Mouse (Mus musculus): ENCODE measurements around the gene Prpf18.
"Not testable (repeated sequence)": the region's sequence is repeated elsewhere in the genome, so short reads cannot be mapped to it uniquely, and the experiment has no call there.

Gene Prpf18

DNA sequence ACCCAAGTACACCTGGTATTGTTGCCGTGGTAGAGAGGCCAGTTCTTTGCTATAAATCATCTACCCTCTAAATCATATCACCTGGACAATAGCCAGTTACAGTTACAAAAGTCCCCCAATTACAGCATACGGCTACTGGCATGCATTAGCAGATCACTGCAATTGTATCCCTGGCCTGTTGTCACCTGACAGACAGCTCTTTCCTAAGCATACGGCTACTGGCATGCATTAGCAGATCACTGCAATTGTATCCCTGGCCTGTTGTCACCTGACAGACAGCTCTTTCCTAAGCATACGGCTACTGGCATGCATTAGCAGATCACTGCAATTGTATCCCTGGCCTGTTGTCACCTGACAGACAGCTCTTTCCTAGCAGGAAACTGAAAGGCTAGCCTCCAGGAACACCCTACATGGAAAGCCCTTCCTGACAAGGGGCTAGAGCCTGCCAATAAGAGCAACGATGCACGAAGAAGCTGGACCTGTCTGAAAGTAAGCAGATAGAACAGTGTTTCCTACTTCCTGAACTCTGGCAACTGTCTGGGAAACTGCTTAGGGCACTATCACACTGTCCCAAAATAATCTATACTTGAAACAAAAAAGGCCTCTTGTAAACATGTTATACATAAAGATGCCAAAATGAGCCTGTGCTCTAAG lies 37.5 kb downstream of the Prpf18 start:
- not testable (repeated sequence) for DNase-seq (ENCODE audit: low spot score in 2 of 2)

DNA sequence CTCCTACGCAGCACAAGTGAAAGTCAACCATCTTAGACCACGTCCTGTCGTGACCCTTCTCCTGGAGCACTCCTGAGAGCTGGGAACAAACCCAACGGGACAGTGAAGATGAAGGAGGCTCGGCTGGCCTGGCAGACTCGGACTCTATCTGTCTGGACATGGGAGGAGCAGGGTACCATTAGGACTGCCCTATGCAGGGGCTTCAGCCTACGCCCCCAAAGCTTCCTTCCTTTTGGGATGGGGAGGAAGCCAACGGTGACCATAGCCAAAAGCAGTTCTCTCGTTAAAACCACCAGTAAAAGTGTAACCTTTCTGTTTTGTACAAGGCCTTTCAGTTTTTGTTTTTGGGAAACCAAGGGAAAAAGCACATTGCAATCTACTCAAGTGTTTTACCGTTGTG lies 40.2 kb downstream of the Prpf18 start:
- no peak for DNase-seq (ENCODE audit: low spot score in 2 of 2)

GRCm38 (mm10) chr2:4611295-4611694 lies 40.6 kb downstream of the Prpf18 start:
- DNase-seq (ENCODE audit: low spot score in 2 of 2) = no peak

DNA sequence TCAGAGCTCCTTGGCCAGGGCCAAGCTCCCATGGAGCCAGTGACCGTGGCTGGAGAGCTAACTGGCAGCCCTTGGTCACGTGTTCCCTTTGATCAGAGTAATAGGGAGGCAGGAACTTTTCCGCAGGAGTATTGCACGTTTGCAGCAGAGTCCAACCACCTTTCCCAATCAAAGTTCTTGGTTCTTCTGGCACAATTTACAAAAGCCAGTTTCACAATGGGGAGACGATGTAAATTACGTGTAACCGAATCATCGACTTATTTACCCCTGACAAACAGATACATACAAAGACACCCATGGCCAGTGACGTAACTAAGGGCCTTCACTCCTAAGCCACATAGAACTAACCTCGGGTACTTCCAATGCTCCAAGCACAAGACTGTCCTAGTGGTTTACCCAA lies 42.5 kb downstream of the Prpf18 start:
- DNase-seq (ENCODE audit: low spot score in 2 of 2) = no peak

DNA sequence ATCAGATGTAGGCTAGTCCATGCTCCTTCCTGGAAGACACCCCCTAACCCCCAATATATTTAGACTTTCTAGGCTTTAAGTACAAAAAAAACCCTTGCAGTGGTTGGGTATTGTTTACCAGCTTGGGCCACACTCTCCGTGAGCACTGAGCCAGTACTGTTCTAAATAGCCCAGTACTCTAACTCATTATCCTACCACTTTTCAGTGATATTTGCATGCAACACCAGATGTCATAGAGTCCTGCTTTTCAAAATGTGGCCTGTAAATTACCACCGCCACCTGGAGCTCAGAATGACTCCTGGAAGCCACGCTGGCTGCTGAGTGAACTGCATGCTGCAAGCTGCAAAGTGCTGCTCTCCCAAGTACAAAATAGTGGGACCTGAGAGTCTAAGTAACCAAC lies 43.7 kb downstream of the Prpf18 start:
- DNase-seq (ENCODE audit: low spot score in 2 of 2) = no peak

DNA sequence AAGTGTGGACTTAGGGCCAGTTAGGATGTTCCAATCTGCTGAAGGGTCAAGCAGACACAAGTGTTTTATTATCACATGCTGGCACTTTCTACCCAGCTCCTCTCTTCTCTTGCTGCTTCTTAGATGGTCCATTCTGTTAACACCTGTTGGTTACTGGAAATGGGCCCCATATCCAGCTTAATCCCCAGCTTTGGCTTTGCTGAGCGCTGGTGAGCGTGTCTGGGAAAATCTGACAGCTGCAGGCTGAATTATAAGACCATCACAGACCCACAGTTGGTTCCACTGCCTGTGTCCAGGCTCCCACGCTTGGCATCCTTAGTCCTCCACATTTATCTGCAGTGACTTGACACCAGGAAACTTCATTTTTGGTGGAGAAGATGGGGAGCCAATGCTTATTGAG lies 45.4 kb downstream of the Prpf18 start:
- DNase-seq (ENCODE audit: low spot score in 2 of 2) = no peak

DNA sequence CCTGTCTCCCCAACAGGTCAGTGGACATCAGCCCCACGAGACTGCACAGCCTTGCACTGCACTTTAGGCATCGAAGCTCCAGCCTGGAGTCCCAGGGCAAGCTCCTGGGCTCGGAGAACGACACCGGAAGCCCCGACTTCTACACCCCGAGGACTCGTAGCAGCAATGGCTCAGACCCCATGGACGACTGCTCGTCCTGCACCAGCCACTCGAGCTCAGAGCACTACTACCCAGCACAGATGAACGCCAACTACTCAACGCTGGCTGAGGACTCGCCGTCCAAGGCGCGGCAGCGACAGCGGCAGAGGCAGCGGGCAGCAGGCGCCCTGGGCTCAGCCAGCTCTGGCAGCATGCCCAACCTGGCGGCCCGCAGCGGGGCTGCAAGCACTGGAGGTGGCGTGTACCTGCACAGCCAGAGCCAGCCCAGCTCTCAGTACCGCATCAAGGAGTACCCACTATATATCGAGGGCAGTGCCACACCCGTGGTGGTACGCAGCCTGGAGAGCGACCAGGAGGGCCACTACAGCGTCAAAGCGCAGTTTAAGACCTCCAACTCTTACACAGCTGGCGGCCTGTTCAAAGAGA lies 48.5 kb downstream of the Prpf18 start:
- no peak for DNase-seq (ENCODE audit: low spot score in 2 of 2)

GRCm38 (mm10) chr2:4601034-4601890 lies 50.7 kb downstream of the Prpf18 start:
- peak; percentile 79 to 85 for DNase-seq (ENCODE audit: low spot score in 2 of 2)

- no peak for DNase-seq (ENCODE audit: low spot score in 2 of 2)
Observed at GRCm38 (mm10) chr2:4596992-4597391, 54.9 kb downstream of the Prpf18 start.

DNA sequence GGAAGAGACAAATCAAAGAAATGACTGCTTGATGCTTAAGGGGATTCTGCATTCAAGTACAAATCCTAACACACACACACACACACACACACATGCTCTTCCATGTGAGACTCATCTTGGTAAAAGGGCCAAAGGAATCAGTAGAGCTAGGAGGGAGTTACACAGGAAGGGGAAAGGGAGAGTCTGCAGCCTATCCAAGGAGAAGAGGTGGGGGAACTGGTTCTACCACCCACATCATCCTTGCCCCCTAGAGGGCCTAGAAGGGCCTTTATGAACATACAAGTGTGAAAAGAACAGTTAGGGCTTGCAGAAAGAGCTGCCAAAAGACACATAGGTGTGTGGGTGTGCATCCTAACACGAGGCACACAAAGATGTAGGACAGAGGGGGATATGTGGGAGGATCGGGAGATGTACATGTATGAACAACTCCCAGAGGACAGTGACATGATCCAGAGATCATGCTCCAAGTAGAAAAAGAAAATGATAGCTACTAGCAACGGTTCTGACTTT lies 58.0 kb downstream of the Prpf18 start:
- DNase-seq (ENCODE audit: low spot score in 2 of 2) = no peak

- DNase-seq (ENCODE audit: low spot score in 2 of 2) = no peak
Observed at GRCm38 (mm10) chr2:4593433-4593832, 58.5 kb downstream of the Prpf18 start.

DNA sequence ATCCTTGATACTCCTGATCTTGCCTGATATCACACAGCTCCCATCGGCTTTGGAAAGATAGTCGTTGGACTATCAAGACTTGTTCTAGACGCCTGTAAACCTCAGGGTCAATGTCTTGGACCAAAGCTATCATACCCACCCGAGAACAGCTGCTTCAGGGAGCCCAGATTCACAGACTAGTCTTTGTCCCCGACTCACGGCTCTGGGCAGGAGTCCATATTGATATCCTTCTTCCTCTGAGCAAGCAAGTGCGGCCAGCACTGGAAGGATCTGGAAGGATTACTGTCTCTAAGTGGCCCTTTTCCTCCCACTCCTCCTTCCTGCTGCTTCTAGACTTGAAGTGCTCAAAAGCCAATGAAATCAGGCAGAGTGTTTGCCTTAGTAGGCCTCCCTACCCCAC lies 59.2 kb downstream of the Prpf18 start:
- DNase-seq (ENCODE audit: low spot score in 2 of 2) = no peak

DNA sequence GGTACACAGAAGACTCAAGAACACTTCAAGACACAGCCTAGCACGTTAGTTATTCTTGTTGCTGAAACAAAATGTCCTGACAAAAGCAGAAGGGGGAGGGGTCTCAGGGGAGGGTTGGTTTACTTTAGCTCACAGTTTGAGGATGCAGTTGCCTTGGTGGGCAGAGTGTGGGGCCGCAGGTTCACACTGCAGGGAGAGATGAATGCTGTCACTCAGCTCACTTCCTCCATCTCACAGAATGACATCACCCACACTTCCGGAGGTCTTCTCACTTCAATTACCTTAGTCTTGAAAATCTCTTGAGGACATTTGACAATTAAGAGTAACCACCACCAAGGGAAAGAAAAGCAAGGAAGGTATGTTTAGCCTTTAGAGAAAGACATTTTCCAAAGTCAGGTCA lies 60.3 kb downstream of the Prpf18 start:
- DNase-seq (ENCODE audit: low spot score in 2 of 2) = no peak

DNA sequence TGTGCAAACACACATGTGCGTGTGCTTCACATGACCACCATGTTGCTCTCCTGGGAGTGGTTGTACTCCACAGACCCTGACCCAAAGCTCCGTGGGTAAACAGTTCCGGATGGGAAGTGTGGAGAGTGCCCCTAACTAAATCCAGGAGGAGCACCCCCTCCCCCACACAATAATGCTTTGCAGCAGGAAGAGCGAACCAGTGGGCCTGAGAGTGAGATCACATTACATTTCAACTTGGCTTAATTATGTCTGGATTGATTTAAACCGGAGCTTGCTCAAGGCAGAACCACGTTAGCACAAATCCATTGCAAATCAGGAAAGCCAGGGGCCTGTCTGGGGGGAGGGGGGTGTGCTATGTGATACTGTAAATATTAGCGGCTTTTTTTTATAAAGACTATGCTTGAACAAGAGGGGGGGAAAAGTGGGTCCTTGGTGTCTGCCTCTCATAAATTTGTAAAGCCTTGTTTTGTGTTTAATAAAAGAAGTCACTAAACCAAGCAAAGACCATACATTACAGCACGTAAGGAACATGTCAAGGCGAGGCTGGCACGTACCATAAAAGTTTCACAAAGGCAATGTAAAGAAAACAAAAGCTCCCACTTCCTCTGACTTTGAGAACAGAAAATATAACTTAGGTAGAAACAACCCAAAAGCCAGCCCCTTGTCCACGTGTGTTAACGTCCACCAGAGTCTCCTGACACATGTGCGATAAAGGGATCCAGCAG lies 64.1 kb downstream of the Prpf18 start:
- DNase-seq (ENCODE audit: low spot score in 2 of 2) = no peak

DNA sequence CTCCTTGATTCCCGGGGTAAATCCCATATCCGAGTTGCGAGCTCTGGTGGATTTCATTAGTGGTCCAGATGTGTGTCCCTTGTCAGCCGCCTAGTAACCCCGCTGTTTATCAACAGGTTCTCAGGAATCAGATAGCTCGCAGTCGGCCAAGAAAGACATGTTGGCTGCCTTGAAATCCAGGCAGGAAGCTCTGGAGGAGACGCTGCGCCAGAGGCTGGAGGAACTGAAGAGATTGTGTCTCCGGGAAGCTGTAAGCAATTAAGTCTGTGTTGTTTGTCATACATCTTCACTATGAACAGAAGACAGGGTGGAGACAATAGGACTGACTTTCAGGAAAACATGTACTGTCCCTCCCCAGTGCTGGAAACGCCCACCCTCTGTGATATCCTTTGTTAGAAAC lies 65.7 kb downstream of the Prpf18 start:
- no peak for DNase-seq (ENCODE audit: low spot score in 2 of 2)

GRCm38 (mm10) chr2:4584252-4584651 lies 67.7 kb downstream of the Prpf18 start:
- no peak for DNase-seq (ENCODE audit: low spot score in 2 of 2)

DNA sequence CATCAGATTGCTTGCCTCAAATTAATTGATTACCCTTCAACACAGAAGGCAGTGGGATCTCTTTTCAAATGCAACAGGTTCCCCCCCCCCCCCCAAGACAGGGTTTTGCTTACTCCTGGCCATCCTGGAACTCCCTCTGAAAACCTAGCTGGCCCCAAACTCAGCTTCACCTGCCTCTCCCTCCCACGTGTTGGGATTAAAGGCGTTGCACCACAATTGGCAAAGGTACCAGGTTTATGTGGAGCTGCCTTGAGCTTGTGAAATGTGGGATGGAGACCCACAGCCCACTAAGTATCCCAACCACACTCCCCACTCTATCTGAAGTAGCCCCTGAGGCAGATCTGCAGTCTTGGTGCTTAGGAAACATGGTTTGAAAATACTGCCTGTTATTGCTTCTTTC lies 69.0 kb downstream of the Prpf18 start:
- DNase-seq (ENCODE audit: low spot score in 2 of 2) = no peak

DNA sequence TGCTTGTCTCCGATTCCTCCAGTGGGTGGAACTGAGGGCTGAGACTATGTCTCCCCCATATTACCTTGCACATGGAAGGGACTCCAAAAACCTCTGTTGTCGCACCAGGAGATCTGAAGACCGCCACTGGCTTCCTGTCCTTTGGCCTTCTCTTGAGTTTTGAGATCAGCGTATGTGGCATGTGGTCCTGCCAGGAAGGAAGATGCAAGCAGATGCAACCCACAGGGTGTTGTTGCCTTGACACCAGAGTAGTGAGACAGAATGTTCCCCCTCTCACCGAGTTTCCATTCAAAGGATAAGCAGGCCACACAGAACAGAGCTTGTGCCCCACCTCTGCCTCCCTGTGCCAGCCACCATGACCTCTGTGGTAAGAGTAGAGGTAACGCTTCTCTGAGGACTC lies 71.2 kb downstream of the Prpf18 start:
- no peak for DNase-seq (ENCODE audit: low spot score in 2 of 2)

- DNase-seq (ENCODE audit: low spot score in 2 of 2) = no peak
Observed at GRCm38 (mm10) chr2:4579357-4580068, 72.4 kb downstream of the Prpf18 start.

GRCm38 (mm10) chr2:4578291-4578690 lies 73.6 kb downstream of the Prpf18 start:
- no peak for DNase-seq (ENCODE audit: low spot score in 2 of 2)

GRCm38 (mm10) chr2:4575975-4576374 lies 75.9 kb downstream of the Prpf18 start:
- DNase-seq (ENCODE audit: low spot score in 2 of 2) = no peak

Measured in right cerebral cortex, postnatal 10 days (tissue).